Mouse (Mus musculus): Measurements from ENCODE around the gene Arid5a. TPM values are rescaled to one million over a fixed set of nuclear protein-coding genes. Genes with fewer than 3 reads are reported as not detected.

Arid5a gene
- 105 and 124 TPM in 2 replicates for polyA plus RNA-seq (2012)

GRCm38 (mm10) chr1:36307495-36308280 is at the start of gene Arid5a:
TSS of gene Arid5a (plus strand) at chr1:36307733.

GRCm38 (mm10) chr1:36274455-36274854 is 33.1 kb upstream of the Arid5a start, which contains the start of gene Neurl3:
TSS of gene Neurl3 (minus strand) at chr1:36274679.

GRCm38 (mm10) chr1:36368969-36369645 is 61.6 kb downstream of the Arid5a start, which contains the start of gene Kansl3:
TSS of gene Kansl3 (minus strand) at chr1:36369181.

GRCm38 (mm10) chr1:36371934-36372845 is 64.7 kb downstream of the Arid5a start, which contains the start of gene Fer1l5:
TSS of gene Fer1l5 (plus strand) at chr1:36372291.

Other genes starting within 250 kb of the Arid5a start
- gene Hs6st1, start 239.3 kb upstream of the Arid5a start, polyA plus RNA-seq (2012) = 31.4 and 37.2 TPM in 2 replicates
- 13.5 and 16.2 TPM in 2 replicates for gene Uggt1, start 63.0 kb upstream of the Arid5a start, polyA plus RNA-seq (2012)
- 15.9 and 18.4 TPM in 2 replicates for gene Neurl3, start 33.1 kb upstream of the Arid5a start, polyA plus RNA-seq (2012)
- gene Kansl3, start 61.4 kb downstream of the Arid5a start, polyA plus RNA-seq (2012) = 31.7 and 42.0 TPM in 2 replicates
- not detected in 2 replicates for gene Fer1l5, start 64.6 kb downstream of the Arid5a start, polyA plus RNA-seq (2012)
- 10.3 and 14.2 TPM in 2 replicates for gene Lman2l, start 137.5 kb downstream of the Arid5a start, polyA plus RNA-seq (2012)
- gene Cnnm4, start 163.9 kb downstream of the Arid5a start, polyA plus RNA-seq (2012) = 7.3 and 7.8 TPM in 2 replicates
- 28.4 and 38.0 TPM in 2 replicates for gene Cnnm3, start 204.1 kb downstream of the Arid5a start, polyA plus RNA-seq (2012)
- 8.2 and 12.9 TPM in 2 replicates for gene Ankrd23, start 229.2 kb downstream of the Arid5a start, polyA plus RNA-seq (2012)
- not detected in 2 replicates for gene Gm42417, start 231.7 kb downstream of the Arid5a start, polyA plus RNA-seq (2012)
- 10.8 and 13.6 TPM in 2 replicates for gene Ankrd39, start 239.7 kb downstream of the Arid5a start, polyA plus RNA-seq (2012)